Mouse (Mus musculus) embryonic fibroblast, embryonic 13.5 days (primary cell): Measurements from ENCODE around the gene Stoml3.

Experiments used
- CTCF ChIP-seq: IDR thresholded peaks from 2 replicates; pipeline ENCODE4 v1.5.1; 2011; ENCODE audit warnings: mild to moderate bottlenecking, control low read depth, low read length, moderate library complexity, borderline replicate concordance; ENCODE audit not compliant: insufficient read depth
- POLR2A ChIP-seq: IDR thresholded peaks from 2 replicates; pipeline ENCODE4 v1.6.1; 2011; ENCODE audit warnings: low read depth, mild to moderate bottlenecking, control low read depth, low read length, moderate library complexity

GRCm38 (mm10) chr3:53514221-53515065, 26.0 kb downstream of the Stoml3 start:
- TF ChIP-seq CTCF = no peak
- TF ChIP-seq POLR2A = no peak
